Mouse (Mus musculus) embryonic fibroblast, embryonic 13.5 days (primary cell): ENCODE measurements around the gene Catip.

Experiments used
- CTCF ChIP-seq: IDR thresholded peaks from 2 replicates; pipeline ENCODE4 v1.5.1; 2011; ENCODE audit warnings: mild to moderate bottlenecking, control low read depth, low read length, moderate library complexity, borderline replicate concordance; ENCODE audit not compliant: insufficient read depth
- POLR2A ChIP-seq: IDR thresholded peaks from 2 replicates; pipeline ENCODE4 v1.6.1; 2011; ENCODE audit warnings: low read depth, mild to moderate bottlenecking, control low read depth, low read length, moderate library complexity

GRCm38 (mm10) chr1:74318711-74319110 lies 43.2 kb upstream of the Catip start:
- TF ChIP-seq CTCF = no peak
- TF ChIP-seq POLR2A = no peak
